Mouse (Mus musculus) forebrain, embryonic 15.5 days (tissue): ENCODE data around the gene Gli2. TPM values are rescaled to one million over a fixed set of nuclear protein-coding genes. Genes with fewer than 3 reads are reported as not detected.

ENCODE experiments used
- ATAC-seq: fragments of 200-750 bp; cut with Nextera tagmentation; replicated peaks from 2 replicates; pipeline ENCODE4 v1.8.0; 2017; ENCODE audit warnings: mild to moderate bottlenecking, moderate TSS enrichment, moderate library complexity
- H3K27ac ChIP-seq: fragments of 300-500 bp; sonication (generic); replicated peaks from 2 replicates; pipeline ENCODE4 v1.5.1; 2015; ENCODE audit warnings: mild to moderate bottlenecking, inconsistent platforms
- H3K27me3 ChIP-seq: fragments of 300-500 bp; sonication (generic); 2 replicates; pipeline ENCODE4 v1.6.1; 2015; ENCODE audit warnings: inconsistent platforms
- H3K36me3 ChIP-seq: fragments of 300-500 bp; sonication (generic); 2 replicates; pipeline ENCODE4 v1.6.1; 2015; ENCODE audit warnings: mild to moderate bottlenecking, inconsistent platforms
- H3K4me1 ChIP-seq: fragments of 300-500 bp; sonication (generic); 2 replicates; pipeline ENCODE4 v1.6.1; 2015; ENCODE audit warnings: inconsistent platforms
- H3K4me2 ChIP-seq: fragments of 300-500 bp; sonication (generic); replicated peaks from 2 replicates; pipeline ENCODE4 v1.6.1; 2015; ENCODE audit warnings: mild to moderate bottlenecking, inconsistent platforms
- H3K4me3 ChIP-seq: fragments of 300-500 bp; sonication (generic); 2 replicates; pipeline ENCODE4 v1.5.1; 2015; ENCODE audit warnings: mild to moderate bottlenecking, inconsistent platforms
- H3K9ac ChIP-seq: fragments of 300-500 bp; sonication (generic); replicated peaks from 2 replicates; pipeline ENCODE4 v1.6.1; 2015; ENCODE audit warnings: mild to moderate bottlenecking, inconsistent platforms
- H3K9me3 ChIP-seq: fragments of 300-500 bp; sonication (generic); 2 replicates; pipeline ENCODE4 v1.6.1; 2016; ENCODE audit warnings: inconsistent platforms
- WGBS: fragments of 180-500 bp; shearing (Covaris S2); methylation state at CpG from one replicate; pipeline ENCODE4 v1.1.7; 2015; ENCODE audit warnings: mixed read lengths; 5-methylcytosine and 5-hydroxymethylcytosine counted together
- polyA plus RNA-seq: library from polyadenylated mRNA; unstranded; fragments of >200 nt; fragmentation: Nextera tagmentation; extraction: Ambion mirVana; gene quantifications from 2 replicates; pipeline ENCODE4 v1.2.1, GENCODE M21; 2015

Gene Gli2
- polyA plus RNA-seq, 1 experiment from 2014 or later: 4.0 TPM

DNA sequence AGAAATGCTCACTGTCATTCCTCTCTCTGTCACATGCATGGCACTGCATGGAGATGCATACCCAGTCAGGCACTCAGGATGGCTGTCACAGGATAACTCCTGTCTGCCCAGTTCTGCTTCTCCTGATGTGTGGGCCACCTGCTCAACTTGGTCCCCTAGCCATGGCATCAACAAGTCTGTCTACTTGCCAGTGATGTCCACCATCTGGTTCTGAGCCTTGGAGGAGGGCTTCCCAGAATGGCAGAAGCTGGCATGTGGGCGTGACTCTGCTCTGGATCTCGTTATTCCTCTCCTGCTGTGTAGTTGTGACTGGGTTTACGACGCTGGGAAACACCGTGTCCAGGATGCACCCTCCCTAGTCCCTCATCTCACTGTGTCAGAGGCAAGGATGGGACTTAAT is 189.4 kb downstream of the Gli2 start:
- no peaks in the 10 kb centered on the region for H3K9me3 ChIP-seq
- no peaks in the 10 kb centered on the region for H3K27me3 ChIP-seq
- no peaks in the 10 kb centered on the region for H3K4me1 ChIP-seq
- no peak overlapping the region for H3K4me2 ChIP-seq
- no peaks in the 10 kb centered on the region for H3K36me3 ChIP-seq
- no peak for ATAC-seq
- 61% methylated on average over 5 of the region's 5 CpGs for WGBS
- H3K9ac ChIP-seq: no peak overlapping the region
- no peak overlapping the region for H3K4me3 ChIP-seq
- no peak overlapping the region for H3K27ac ChIP-seq

DNA sequence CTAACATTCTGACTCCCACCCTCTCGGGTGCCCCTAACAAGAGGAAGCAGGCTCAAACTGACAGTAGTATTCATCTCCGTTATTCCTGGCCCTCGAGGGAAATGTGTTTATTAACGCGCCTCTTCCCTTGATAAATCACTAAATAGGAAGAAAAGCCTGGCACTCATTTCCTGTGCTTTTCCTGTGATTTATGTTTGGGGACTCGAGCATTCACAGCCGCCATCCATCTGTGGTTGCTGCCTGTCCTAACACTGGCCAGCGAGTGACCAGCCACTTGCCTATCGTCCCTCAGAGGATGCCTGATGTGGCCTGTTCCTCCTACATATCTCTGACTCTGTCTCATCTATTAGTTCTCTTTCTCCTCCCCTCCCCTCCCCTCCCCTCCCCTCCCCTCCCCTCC is 195.3 kb downstream of the Gli2 start:
- Histone ChIP-seq H3K4me3 (no peak overlapping the region), H3K9ac (no peak overlapping the region), H3K27me3 (no peaks in the 10 kb centered on the region), H3K27ac (no peak overlapping the region), H3K9me3 (no peaks in the 10 kb centered on the region), H3K36me3 (no peaks in the 10 kb centered on the region), H3K4me1 (no peaks in the 10 kb centered on the region), H3K4me2 (no peak overlapping the region)
- WGBS: 86% methylated on average over 9 of the region's 9 CpGs
- no peak for ATAC-seq

GRCm38 (mm10) chr1:118830658-118831057 is 222.8 kb downstream of the Gli2 start:
- no peak overlapping the region for H3K4me3 ChIP-seq
- WGBS: 84% methylated on average over 5 of the region's 5 CpGs
- no peaks in the 10 kb centered on the region for H3K36me3 ChIP-seq
- ATAC-seq: no peak
- H3K9ac ChIP-seq: no peak overlapping the region
- H3K4me1 ChIP-seq: peaks cover 12% of the 10 kb centered on the region
- no peaks in the 10 kb centered on the region for H3K9me3 ChIP-seq
- no peak overlapping the region for H3K27ac ChIP-seq
- H3K4me2 ChIP-seq: no peak overlapping the region
- no peaks in the 10 kb centered on the region for H3K27me3 ChIP-seq

- no peaks in the 10 kb centered on the region for H3K27me3 ChIP-seq
- H3K4me3 ChIP-seq: no peak overlapping the region
- H3K9me3 ChIP-seq: no peaks in the 10 kb centered on the region
- peaks cover 21% of the 10 kb centered on the region for H3K4me1 ChIP-seq
- H3K36me3 ChIP-seq: no peaks in the 10 kb centered on the region
- peak; percentile 41 for ATAC-seq
- no peak overlapping the region for H3K9ac ChIP-seq
- H3K4me2 ChIP-seq: no peak overlapping the region
- peak overlapping the region; percentile 79 for H3K27ac ChIP-seq
- WGBS: 46% methylated on average over 11 of the region's 11 CpGs
These were observed 226.8 kb downstream of the Gli2 start for GRCm38 (mm10) chr1:118826614-118827013.

GRCm38 (mm10) chr1:118825467-118826219 is 227.8 kb downstream of the Gli2 start:
- Histone ChIP-seq H3K4me3 (no peak overlapping the region), H3K27ac (peak overlapping the region; percentile 79), H3K4me1 (peaks cover 21% of the 10 kb centered on the region), H3K9ac (peak overlapping the region; percentile 6; the same call in 1 of the 2 replicates), H3K36me3 (no peaks in the 10 kb centered on the region), H3K4me2 (peak overlapping the region; percentile 20), H3K9me3 (no peaks in the 10 kb centered on the region), H3K27me3 (no peaks in the 10 kb centered on the region)
- WGBS: 36% methylated on average over 31 of the region's 31 CpGs
- peak; percentile 80 for ATAC-seq

GRCm38 (mm10) chr1:118825035-118825434 is 228.4 kb downstream of the Gli2 start:
- no peak overlapping the region for H3K4me2 ChIP-seq
- no peaks in the 10 kb centered on the region for H3K36me3 ChIP-seq
- no peak overlapping the region for H3K4me3 ChIP-seq
- H3K9me3 ChIP-seq: no peaks in the 10 kb centered on the region
- 80% methylated on average over 3 of the region's 3 CpGs for WGBS
- 0 out of 2 replicates have a peak, but pooled peaks have one; percentile 33 for ATAC-seq
- peaks cover 21% of the 10 kb centered on the region for H3K4me1 ChIP-seq
- H3K9ac ChIP-seq: no peak overlapping the region
- peak overlapping the region; percentile 79 for H3K27ac ChIP-seq
- no peaks in the 10 kb centered on the region for H3K27me3 ChIP-seq

GRCm38 (mm10) chr1:118822258-118822657 is 231.2 kb downstream of the Gli2 start:
- H3K36me3 ChIP-seq: no peaks in the 10 kb centered on the region
- 99% methylated on average over 2 of the region's 2 CpGs for WGBS
- no peaks in the 10 kb centered on the region for H3K27me3 ChIP-seq
- H3K27ac ChIP-seq: no peak overlapping the region
- H3K4me2 ChIP-seq: no peak overlapping the region
- peaks cover 21% of the 10 kb centered on the region for H3K4me1 ChIP-seq
- no peaks in the 10 kb centered on the region for H3K9me3 ChIP-seq
- H3K4me3 ChIP-seq: no peak overlapping the region
- no peak overlapping the region for H3K9ac ChIP-seq
- ATAC-seq: no peak

GRCm38 (mm10) chr1:118815015-118815414 is 238.4 kb downstream of the Gli2 start:
- Histone ChIP-seq H3K9ac (no peak overlapping the region), H3K4me1 (no peaks in the 10 kb centered on the region), H3K27me3 (no peaks in the 10 kb centered on the region), H3K36me3 (no peaks in the 10 kb centered on the region), H3K4me3 (no peak overlapping the region), H3K4me2 (no peak overlapping the region), H3K9me3 (no peaks in the 10 kb centered on the region), H3K27ac (no peak overlapping the region)
- 89% methylated on average over 2 of the region's 2 CpGs for WGBS
- ATAC-seq: no peak

GRCm38 (mm10) chr1:118810336-118810735 is 243.1 kb downstream of the Gli2 start:
- H3K4me2 ChIP-seq: no peak overlapping the region
- H3K9ac ChIP-seq: no peak overlapping the region
- H3K4me1 ChIP-seq: no peaks in the 10 kb centered on the region
- H3K36me3 ChIP-seq: no peaks in the 10 kb centered on the region
- no peak overlapping the region for H3K4me3 ChIP-seq
- H3K27me3 ChIP-seq: no peaks in the 10 kb centered on the region
- H3K27ac ChIP-seq: no peak overlapping the region
- H3K9me3 ChIP-seq: no peaks in the 10 kb centered on the region
- WGBS: 75% methylated on average over 4 of the region's 4 CpGs
- no peak for ATAC-seq

- Histone ChIP-seq H3K4me1 (no peaks in the 10 kb centered on the region), H3K4me3 (no peak overlapping the region), H3K36me3 (no peaks in the 10 kb centered on the region), H3K4me2 (no peak overlapping the region), H3K27me3 (no peaks in the 10 kb centered on the region), H3K27ac (no peak overlapping the region), H3K9ac (no peak overlapping the region), H3K9me3 (no peaks in the 10 kb centered on the region)
- no peak for ATAC-seq
- WGBS: 98% methylated on average over 3 of the region's 3 CpGs
These were observed 246.7 kb downstream of the Gli2 start for GRCm38 (mm10) chr1:118806727-118807126.

GRCm38 (mm10) chr1:118802166-118802565 is 251.3 kb downstream of the Gli2 start:
- Histone ChIP-seq H3K27ac (no peak overlapping the region), H3K27me3 (no peaks in the 10 kb centered on the region), H3K36me3 (no peaks in the 10 kb centered on the region), H3K9me3 (no peaks in the 10 kb centered on the region), H3K4me3 (no peak overlapping the region), H3K4me2 (no peak overlapping the region), H3K4me1 (no peaks in the 10 kb centered on the region), H3K9ac (no peak overlapping the region)
- no peak for ATAC-seq
- 69% methylated on average over 5 of the region's 5 CpGs for WGBS

GRCm38 (mm10) chr1:118799322-118800116 is 253.9 kb downstream of the Gli2 start:
- Histone ChIP-seq H3K36me3 (no peaks in the 10 kb centered on the region), H3K4me2 (no peak overlapping the region), H3K4me3 (no peak overlapping the region), H3K27ac (no peak overlapping the region), H3K9ac (no peak overlapping the region), H3K9me3 (no peaks in the 10 kb centered on the region), H3K4me1 (no peaks in the 10 kb centered on the region), H3K27me3 (no peaks in the 10 kb centered on the region)
- ATAC-seq: no peak
- WGBS: 54% methylated on average over 7 of the region's 7 CpGs
